Mouse (Mus musculus) layer of hippocampus, adult 9-10 months (tissue): Measurements from ENCODE around the gene Bsdc1.

Source experiments
- DNase-seq: peaks from one replicate; pipeline ENCODE4 v3.0.0; 2022; ENCODE audit warnings: low spot score

Bsdc1 gene

DNA sequence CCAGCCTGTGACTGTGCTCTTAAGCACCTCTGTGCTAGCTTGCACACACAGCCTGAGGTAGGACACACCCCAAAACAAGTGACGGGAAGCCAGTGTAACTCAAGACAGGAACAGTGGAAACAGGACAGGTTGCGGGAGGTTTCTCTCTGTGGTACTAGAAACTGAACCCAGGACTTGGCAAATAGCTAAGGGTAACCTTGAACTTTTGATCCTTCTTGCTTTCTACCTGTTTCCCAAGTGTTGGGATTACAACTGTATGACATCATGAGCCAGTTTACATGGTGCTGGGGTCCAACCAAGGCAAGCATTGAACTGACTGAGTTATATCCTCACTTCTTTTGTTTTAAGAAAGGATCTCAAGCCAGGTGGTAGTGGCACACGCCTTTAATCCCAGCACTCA lies 18.5 kb downstream of the Bsdc1 start:
- no peak for DNase-seq

DNA sequence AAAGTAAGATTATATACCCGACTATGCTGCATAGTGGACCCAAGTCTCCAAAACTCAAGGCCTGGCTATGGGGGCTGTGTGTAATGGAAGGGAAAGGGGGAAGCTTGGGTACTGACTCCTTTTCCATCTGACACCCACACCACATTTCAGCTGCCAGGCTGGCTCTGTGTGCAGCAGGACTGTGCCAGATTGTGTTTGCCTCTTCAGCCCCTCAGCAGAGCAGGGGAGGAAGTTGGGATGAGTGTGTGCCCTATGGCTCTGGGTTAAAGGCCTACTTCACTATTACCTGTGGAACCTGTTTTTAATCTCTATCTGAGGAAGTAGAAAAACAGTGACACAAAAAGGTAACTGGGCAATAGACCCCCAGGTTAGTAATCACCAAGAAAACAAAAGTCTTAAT lies 19.7 kb downstream of the Bsdc1 start:
- DNase-seq, result no peak

DNA sequence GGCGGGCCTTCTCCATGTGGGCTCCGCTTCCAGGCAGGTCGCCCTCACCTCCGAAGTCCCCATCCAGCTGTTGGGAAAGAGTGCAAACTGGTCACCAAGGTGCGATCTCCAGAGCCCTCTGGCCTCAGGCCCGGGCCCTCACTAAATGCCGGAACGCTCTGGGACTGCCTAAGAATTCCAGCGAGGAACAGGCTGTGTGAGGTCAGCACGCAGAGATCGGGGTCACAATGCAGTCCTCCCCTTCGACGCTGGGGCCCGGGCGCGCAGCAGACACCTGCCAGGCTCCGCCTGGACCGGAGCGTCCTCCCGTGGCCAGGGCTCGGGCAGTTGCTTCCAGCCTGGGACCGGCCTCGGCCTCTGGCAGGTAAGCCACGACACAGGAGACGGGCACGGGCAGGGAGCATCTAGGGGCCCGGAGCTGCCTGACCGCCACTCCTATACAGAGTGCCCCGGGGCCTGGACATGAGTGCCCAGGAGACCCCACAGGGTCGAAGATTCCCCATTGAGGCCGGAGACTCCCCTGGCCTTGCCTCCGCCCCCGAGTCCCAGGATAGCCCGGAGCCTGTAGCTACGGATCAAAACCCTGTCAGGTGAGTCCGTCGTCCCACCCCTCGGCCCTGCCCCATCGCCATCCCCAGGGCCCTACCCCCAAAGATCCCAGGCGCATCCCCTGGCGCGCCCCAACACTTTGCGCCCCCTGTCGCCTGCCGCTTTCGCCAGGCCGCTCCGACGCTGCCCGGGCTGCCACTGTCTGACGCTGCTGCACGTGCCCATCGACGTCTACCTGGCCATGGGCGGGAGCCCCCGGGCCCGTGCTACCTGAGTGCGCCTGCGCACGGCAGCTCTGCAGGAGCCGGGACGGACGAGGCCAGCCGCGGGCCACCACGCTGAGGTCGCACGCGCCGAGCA lies 29.8 kb downstream of the Bsdc1 start, which contains the start of the genes Tssk3 and Fam229a:
Gene Tssk3 (minus strand): TSS at position 51 of the 909 bp plus-strand sequence.
Gene Fam229a (plus strand): TSS at position 219 of the 909 bp plus-strand sequence.
- DNase-seq, result no peak

DNA sequence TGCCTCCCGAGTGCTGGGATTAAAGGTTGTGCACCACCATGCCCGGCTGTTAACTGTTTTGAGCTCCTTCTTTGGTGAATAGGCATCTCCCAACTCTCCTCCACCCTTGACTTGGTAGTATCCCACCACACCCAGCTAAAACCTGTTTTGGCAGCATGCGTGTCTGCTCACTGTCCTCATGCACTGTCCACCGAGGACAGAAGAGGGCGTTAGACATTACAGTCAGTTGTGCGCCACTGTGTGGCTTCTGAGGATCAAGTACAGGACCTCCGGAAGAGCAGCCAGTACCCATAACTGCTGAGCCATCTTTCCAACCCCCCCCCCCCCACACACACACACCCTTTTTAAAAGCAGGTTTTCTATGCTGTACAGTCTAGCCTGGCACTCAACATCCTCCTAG lies 33.3 kb downstream of the Bsdc1 start:
- DNase-seq, result no peak

DNA sequence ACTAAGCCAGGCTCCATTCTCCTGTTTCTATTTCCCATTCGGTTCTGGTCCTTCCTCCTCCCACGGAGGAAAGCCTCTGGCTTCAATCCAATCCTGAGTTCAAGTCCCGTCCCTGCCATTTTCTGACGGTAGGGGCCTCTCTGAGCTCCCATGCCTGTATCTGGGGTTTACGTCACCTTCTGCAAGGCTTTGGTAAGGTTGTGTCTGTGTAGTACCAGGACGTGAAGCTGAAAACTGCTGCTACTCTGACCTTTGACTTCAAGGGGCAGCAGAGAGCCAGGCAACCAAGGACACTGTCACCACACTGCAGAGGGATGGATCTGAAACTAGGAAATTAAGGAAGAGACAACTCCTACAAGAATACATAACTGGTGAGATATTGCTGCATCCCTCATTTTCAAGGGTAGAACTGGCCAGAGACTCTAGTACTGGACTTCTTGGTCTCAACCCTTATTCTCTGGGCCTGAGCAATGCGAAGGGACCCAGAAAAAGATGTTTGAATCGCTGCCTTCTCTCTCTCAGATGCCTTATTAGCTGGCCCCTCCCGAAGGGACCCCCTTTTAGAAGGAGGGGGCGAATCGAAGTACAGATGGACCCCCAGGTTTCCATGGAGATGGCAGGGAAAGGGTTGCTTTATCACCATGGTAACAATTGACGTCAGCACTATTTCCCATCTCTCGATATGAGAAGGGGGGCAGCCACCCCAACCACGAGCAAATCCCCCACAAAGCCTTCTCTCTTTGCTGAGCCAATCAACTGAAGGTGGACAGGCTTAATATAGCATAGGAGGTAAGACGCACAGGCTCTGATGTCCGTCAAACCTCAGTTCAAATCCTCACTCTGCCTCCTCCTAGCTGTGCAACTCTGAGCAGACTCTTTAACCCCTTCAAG lies 34.5 kb downstream of the Bsdc1 start:
- no peak for DNase-seq

DNA sequence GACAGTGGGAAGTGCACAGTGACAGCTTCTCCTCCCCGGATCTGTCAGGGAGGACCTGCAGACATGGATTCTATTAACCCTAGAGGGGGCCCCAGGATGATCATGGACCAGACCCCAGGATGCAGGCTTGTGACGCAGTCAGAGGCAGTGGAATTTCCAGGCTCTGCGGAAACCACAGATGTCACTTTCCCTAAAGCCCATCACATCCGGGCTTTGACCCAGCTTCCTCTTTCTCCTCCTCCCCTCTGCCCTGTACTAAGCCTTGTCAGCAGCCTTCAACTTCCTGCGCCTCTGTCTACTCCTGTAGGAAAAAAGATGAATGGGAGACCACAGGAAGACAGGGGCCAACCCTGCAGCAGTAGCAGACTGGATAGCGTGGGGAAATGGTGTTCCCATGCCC lies 35.2 kb downstream of the Bsdc1 start:
- no peak for DNase-seq

DNA sequence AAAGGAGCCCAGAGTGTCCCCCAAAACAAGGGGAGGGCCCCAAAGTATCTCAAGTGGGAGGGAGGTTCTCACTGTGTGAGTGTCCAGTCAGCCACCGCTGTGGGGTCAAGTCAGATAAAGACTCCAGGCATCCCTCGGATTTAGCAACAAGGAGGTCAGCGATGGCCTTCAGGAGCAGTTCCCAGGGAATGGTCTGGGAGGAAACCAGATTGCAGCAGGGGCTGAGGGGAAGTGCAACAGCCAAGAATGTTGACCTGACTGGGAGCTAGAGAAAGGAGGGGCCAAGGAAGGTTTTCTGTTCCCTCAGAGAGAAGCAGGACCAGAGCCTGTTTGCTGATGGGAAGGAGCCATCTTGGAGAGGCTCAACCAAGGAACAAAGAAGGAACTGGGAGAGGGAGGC lies 37.6 kb downstream of the Bsdc1 start:
- DNase-seq, result no peak

DNA sequence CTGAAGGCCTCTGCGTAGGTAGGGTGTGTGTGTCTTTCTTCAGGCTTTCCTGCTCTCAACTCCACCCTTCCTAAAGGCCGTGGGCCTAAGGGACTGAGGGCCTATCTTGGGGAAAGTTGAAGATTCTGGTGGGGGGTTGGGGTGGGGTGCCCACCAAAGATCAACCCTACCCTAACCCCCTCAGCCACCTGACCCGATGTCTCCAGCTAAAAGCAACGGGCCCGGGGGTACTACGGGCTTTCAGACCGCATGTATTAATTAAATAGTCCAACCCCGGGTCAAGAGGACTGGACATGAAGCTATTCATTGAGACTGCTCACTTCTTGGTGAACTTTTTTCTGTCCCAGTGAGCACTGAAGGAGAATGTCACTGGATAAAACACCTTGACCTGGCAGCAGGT lies 38.6 kb downstream of the Bsdc1 start:
- no peak for DNase-seq

DNA sequence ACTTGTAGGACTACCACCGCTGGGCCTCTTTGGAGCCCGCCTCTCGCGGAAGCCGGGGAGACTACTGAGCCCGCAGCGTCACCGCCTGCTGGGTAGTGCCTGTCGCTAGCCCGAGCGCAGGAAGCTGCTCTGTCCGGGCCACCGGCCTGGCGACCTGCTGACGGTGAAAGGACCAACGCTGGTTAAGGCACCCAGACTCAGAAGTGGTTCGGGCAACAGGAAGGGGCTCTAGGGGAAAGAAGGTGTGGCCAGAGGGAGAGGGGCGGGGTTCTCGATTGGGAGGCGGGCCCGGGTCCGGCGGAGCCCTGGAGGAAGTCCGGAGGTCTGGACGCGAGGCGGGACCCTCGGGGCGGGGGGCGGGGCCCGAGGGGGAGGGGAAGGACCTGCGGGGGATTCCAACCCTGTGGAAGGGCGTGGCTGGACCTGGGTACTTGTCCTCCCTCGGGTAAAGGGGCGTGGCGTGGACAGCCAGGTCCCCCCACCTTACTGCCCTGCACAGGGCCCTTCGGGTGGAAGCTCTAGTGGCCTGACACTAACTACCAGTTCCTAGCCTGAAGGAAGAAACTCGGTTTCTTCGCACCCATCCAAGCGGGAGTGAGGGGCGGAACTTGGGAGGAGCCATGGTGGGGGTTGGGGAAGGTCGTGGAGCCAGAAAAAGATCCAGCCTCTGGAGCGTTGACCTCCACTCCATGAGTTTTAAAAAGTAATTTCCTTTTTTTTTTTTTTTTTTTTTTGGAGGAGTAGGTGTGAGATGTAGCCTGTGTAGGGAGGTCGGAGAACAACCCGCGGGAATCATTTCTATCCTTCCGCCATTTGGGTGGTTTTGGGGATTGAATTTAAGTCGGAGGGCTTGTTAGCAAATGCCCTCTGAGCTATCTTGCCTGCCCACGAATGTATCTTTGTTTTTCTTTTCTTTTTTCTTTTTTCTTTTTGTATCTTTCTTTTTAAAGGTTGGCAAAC lies 39.5 kb downstream of the Bsdc1 start:
- no peak for DNase-seq

DNA sequence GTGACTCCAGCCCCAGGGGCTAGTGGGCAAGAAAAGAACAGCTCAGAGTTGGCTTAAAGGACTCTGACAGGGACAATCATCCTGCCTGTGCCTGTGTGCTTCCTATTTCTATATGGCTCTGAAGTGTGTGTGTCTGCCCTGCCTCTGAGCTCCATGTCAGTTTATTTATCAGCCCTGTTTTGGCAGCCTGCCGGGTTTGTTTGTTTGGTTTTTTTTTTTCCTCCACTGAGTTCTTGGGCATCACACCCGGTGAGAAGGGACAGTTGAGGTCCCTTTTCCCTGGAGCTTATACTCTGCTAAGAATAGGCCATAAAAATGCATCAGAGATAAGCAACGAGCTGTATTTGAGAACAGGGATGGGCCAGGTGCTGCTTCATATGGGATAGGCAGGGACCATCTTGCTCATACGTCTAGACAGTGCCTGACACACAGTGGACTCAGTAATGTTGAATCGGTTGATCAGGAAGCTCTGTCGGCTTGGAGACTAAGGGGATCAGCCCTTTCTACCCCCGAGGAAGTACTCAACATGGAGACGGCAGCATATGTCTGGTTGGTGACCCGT lies 41.0 kb downstream of the Bsdc1 start:
- DNase-seq, result no peak

DNA sequence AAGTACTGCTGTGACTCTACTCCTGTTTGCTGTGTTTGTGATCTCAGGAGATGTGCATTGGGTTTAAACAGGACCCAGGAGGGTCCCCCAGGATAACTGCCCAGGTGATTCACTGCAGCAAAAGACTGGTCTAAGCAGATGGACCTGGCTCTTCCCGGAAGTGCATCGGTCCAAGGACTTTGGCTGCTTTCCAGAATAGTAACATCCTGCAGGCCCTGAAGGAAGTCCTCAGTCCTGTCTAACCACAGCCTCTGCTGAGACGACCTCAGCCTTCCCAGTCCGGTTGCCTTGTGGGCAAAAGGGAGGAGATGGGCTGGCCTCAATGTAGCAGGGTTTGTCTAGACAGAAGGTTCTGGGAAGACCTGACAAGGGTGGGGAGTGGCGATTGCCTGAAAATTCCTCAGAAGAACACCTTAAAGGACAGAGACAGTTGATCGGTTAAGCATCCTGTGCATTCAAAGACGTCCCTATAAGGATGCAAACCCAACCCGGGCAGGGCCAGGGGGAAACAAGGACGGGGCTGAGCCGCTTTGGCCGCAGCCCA lies 41.6 kb downstream of the Bsdc1 start:
- DNase-seq, result no peak

DNA sequence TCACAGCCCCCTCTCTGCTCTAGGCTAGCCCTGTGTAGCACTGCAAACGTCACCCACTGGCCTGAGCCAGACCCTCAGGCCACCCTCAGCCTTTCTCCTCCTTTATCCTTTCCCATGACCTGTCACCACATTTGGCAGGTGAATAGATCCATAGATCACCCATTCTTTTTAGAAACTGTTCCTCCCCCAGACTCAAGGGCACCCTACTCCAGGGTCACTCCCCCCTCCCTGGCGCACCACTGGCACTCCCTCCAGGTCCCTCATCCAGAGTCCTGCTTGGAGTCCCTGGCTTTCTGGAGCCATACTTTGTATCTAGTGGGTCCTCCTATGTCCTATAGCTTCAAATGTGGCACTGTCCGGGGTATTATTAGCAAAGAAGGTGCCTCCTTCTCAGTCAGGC lies 44.1 kb downstream of the Bsdc1 start:
- DNase-seq, result no peak

DNA sequence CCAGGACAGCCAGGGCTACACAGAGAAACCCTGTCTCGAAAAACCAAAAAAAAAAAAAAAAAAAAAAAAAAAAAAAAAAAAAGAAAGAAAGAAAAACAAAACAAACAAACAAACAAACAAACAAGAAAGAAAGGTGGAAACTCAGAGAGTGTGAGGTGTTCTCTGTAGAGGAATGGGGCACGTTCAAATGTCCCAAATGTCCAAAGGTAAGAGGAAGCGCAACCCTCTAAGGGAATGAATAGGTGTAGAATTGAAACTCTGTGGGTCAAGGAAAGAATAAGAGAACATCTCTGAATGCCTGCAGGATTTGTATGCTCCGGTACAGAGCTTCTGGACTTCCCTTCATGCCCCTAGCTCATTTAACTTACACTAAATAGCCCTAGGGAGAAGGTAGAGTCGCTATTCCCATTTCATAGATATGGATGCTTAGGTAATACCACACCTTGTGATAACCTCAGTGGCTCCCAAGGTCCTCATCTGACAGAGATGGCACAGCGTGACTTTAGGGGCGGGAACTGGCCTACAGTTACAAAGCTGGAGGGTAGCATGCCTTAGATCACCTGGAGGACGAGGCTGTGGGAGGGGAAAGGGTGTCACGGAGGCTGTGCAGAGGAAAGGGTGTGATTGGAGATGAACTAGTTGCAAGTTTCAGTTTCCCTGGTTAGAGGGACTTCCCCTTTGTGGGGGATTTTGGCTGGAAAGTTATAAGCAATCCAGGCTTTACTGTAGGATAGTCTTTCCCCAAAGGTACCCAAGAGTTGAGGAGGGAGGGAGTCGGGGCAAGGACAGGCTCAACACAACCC lies 46.3 kb downstream of the Bsdc1 start:
- DNase-seq, result no peak

DNA sequence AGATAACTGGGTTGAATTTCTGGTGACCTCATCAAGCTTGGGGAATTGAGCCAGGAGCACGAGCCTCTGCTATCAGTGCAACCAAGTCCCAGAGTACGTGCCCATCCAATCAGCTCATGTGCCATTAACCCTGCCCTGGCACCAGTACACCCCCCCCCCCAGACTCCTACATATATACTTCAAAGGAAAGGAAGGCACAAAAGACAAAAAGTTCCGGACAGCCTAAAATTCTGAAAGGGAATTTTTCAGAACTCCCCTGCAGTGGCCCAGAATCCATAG lies 46.8 kb downstream of the Bsdc1 start:
- DNase-seq, result no peak

DNA sequence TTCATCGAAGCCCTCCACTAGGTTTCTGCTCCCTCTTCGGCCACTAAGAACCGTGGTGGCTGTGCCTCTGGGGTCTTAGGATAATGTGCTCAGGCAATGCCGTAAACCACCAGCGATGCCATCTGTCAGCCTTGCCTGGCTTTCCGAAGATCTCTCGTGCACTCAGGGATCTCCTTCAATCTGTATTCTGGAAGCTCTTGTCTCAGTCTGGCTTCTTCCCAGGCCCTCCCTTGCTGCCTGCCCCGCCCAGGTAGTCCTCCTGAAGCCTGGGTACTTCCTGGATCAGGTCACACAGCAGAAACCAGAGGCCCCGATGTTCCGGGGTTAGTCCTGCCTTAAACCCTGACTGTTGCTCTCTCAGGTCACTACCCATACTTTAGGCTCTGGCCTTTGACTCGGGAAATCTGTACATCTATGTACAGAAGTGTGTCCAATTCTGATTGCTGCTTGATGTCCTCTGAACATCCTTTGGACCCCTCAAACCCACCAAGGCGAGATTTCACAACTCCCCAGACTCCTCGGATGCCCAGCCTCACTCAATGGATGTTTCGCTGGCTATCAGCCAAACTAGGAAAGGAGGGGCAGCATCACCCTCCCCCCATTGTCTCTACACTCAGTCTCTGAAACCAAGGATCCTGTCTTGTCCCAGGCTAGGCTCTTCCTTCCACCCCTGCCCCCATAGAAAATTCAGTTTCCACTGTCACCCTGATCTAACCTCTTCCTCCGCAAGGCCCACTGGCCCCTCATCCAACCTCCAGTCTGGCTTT lies 47.6 kb downstream of the Bsdc1 start:
- no peak for DNase-seq

DNA sequence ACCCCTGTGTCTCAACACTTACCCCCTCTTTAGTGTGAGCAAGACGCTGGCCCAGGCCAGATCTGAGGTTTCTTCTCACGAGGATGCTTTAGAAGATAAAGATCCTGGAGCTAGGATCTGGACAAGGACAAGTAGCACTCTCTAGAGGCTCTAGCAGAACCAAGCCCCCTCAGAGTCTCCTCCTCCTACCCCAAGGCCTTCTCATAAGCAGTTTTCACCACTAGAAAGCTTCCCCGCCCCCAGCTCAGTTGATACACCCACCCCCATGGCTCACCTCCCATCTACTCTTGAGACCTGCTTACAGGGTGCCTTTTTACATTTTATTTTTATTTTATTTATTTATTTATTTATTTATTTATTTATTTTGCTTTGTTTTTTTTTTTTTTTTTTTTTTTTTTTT lies 48.3 kb downstream of the Bsdc1 start:
- DNase-seq, result no peak

DNA sequence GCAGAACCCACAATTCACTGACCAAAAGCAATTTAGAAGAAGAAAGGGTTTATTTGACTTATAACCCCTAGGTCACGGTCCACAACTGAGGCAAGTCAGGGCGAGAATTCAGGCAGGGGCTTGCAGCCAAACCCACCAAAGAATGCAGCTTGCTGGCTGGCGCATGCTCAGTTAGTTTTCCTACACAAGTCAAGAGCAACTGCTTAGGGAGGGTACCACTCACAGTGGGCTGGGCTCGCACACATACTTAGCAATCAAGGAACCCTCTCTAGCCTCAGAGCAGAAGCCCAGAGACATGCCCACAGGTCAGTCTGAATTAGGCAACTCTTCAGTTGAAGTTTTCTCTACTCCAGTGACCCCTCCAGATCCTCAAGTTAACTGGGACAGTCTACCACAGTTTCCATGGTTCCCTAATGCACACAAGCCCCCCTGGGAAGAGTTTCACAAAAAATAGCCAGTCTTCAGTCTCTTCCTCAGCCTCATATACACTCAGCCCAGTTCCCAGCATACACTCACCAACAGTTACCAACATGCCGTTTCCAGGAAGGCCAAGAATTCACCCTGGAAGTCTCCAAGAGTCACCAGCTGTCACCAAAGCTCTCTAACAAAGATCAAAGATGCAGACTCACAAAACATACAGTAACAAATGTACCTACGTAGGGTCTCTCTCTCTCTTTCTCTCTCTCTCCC lies 49.5 kb downstream of the Bsdc1 start:
- no peak for DNase-seq

DNA sequence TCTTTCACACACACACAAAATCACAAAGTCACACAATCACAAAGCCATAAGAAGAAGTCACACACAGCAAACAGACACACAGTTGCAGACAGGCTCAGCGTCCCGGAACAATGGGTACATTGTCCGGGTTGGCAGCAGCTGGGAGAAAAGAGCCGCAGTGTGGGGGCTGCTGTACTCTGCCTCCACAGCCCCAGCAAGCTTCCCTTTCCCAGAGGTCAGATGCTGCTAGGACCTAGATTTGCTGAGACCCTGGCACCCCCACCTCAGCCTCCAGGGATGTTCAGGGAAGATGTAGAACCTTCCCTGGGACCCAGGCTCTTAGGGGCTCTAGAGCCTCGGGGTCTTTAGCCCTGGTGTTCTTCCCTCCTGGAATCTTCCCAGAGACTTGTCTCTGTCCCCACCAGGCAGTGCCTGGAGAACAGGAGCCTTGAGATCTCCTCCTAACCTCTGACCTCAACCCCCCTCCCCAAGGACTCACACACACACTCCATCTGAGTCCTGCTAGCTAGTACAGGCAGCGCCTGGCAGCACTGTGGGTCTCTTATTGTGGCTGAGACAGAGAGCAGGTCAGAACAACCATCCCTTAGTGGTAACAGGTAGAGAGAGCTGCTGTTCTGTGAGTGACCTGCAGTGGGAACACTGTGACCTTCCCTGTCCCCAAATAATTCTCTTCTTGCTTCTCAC lies 50.2 kb downstream of the Bsdc1 start:
- no peak for DNase-seq
